Mouse (Mus musculus) MEL (cell line): ENCODE measurements at regions not wholly inside any gene's neighbourhood (a gene's known extent, or its start where the extent isn't known, plus 50 kb on each side); places are given as distances from the start of the nearest gene placed in this dataset.

Experiments
- DNase-seq: peaks from one replicate; pipeline ENCODE4 v3.0.0; 2011; ENCODE audit warnings: low read depth, low spot score
- H3K27ac ChIP-seq: 2 replicates; pipeline ENCODE4 v1.5.1; 2012; ENCODE audit warnings: low read depth, mild to moderate bottlenecking, control low read depth, low read length, moderate library complexity; ENCODE audit not compliant: control insufficient read depth
- H3K27me3 ChIP-seq, 2 experiments: fragments of 150-350 bp in 1 of 2; sonication (generic) in 1 of 2; 2 replicates each; pipeline ENCODE4 v1.6.1; 2012; ENCODE audit warnings: low read length in 2 of 2, mild to moderate bottlenecking in 2 of 2, improper control_type of control experiment in 1 of 2, moderate library complexity in 1 of 2; ENCODE audit not compliant: insufficient read depth in 2 of 2, control insufficient read depth in 1 of 2
- H3K36me3 ChIP-seq, 2 experiments: 2 replicates each; pipeline ENCODE4 v1.6.1; 2012 to 2014; ENCODE audit warnings: low read length in 2 of 2, improper control_type of control experiment in 1 of 2, inconsistent platforms in 1 of 2, mild to moderate bottlenecking in 1 of 2; ENCODE audit not compliant: insufficient read depth in 2 of 2, control insufficient read depth in 1 of 2
- H3K4me1 ChIP-seq, 2 experiments: fragments of 150-350 bp in 1 of 2; sonication (generic) in 1 of 2; 2 replicates each; pipeline ENCODE4 v1.6.1; 2012; ENCODE audit warnings: low read length in 2 of 2, improper control_type of control experiment in 1 of 2, mild to moderate bottlenecking in 1 of 2; ENCODE audit not compliant: insufficient read depth in 2 of 2, control insufficient read depth in 1 of 2
- H3K4me3 ChIP-seq, 2 experiments: fragments of 150-350 bp in 1 of 2; sonication (generic) in 1 of 2; 2 replicates each; pipeline ENCODE4 v1.5.1; 2012; ENCODE audit warnings: low read depth in 2 of 2, low read length in 2 of 2, mild to moderate bottlenecking in 2 of 2, moderate library complexity in 2 of 2, control low read depth in 1 of 2, improper control_type of control experiment in 1 of 2; ENCODE audit not compliant: control insufficient read depth in 1 of 2, insufficient read depth in 1 of 2
- H3K79me2 ChIP-seq: 2 replicates; pipeline ENCODE4 v1.6.1; 2012; ENCODE audit warnings: mild to moderate bottlenecking, low read length, moderate library complexity; ENCODE audit not compliant: control insufficient read depth, poor library complexity, insufficient read depth
- H3K9ac ChIP-seq: 2 replicates; pipeline ENCODE4 v1.6.1; 2012; ENCODE audit warnings: low read depth, mild to moderate bottlenecking, control low read depth, low read length, moderate library complexity; ENCODE audit not compliant: control insufficient read depth, poor library complexity, severe bottlenecking
- H3K9me3 ChIP-seq: fragments of 150-350 bp; sonication (generic); replicated peaks from 2 replicates; pipeline ENCODE4 v1.6.1; 2012; ENCODE audit warnings: mild to moderate bottlenecking, low read length, improper control_type of control experiment, moderate library complexity; ENCODE audit not compliant: insufficient read depth
- BHLHE40 ChIP-seq: IDR thresholded peaks from 2 replicates; pipeline ENCODE4 v1.6.1; 2012; ENCODE audit warnings: low read depth, mild to moderate bottlenecking, inconsistent platforms, low read length, improper control_type of control experiment, borderline replicate concordance
- CHD2 ChIP-seq: IDR thresholded peaks from 2 replicates; pipeline ENCODE4 v1.6.1; 2011; ENCODE audit warnings: low read length, improper control_type of control experiment
- CTCF ChIP-seq, 3 experiments: IDR thresholded peaks in 2 of 3; conservative IDR thresholded peaks in 1 of 3; 2 replicates each; pipeline ENCODE4 v1.5.1; 2011 to 2012; ENCODE audit warnings: low read length in 3 of 3, low read depth in 2 of 3, mild to moderate bottlenecking in 2 of 3, improper control_type of control experiment in 1 of 3, inconsistent platforms in 1 of 3, mixed read lengths in 1 of 3, moderate library complexity in 1 of 3; ENCODE audit not compliant: control insufficient read depth in 1 of 3, insufficient read depth in 1 of 3, poor library complexity in 1 of 3, severe bottlenecking in 1 of 3
- EP300 ChIP-seq, 2 experiments: IDR thresholded peaks; 2 replicates each; pipeline ENCODE4 v1.6.1; 2011; ENCODE audit warnings: improper control_type of control experiment in 2 of 2, low read length in 2 of 2, low read depth in 1 of 2, mild to moderate bottlenecking in 1 of 2
- ETS1 ChIP-seq: IDR thresholded peaks from 2 replicates; pipeline ENCODE4 v1.6.1; 2012; ENCODE audit warnings: low read depth, mild to moderate bottlenecking, inconsistent platforms, low read length, improper control_type of control experiment, moderate library complexity
- GABPA ChIP-seq: IDR thresholded peaks from 2 replicates; pipeline ENCODE4 v1.6.1; 2012; ENCODE audit warnings: low read depth, mild to moderate bottlenecking, inconsistent platforms, low read length, improper control_type of control experiment, moderate library complexity
- JUND ChIP-seq: IDR thresholded peaks from 2 replicates; pipeline ENCODE4 v1.6.1; 2011; ENCODE audit warnings: low read depth, mild to moderate bottlenecking, improper control_type of control experiment, low read length
- MEF2A ChIP-seq: IDR thresholded peaks from 2 replicates; pipeline ENCODE4 v1.6.1; 2014; ENCODE audit warnings: low read depth, mild to moderate bottlenecking, inconsistent platforms, low read length, improper control_type of control experiment; ENCODE audit not compliant: poor library complexity, insufficient replicate concordance, severe bottlenecking; ENCODE audit errors: extremely low read depth
- MXI1 ChIP-seq: IDR thresholded peaks from 2 replicates; pipeline ENCODE4 v1.6.1; 2011; ENCODE audit warnings: mild to moderate bottlenecking, low read depth, low read length, improper control_type of control experiment
- MYB ChIP-seq: IDR thresholded peaks from 2 replicates; pipeline ENCODE4 v1.6.1; 2011; ENCODE audit warnings: mild to moderate bottlenecking, low read depth, low read length, improper control_type of control experiment
- NRF1 ChIP-seq: IDR thresholded peaks from 2 replicates; pipeline ENCODE4 v1.6.1; 2014; ENCODE audit warnings: low read depth, mild to moderate bottlenecking, inconsistent platforms, low read length, improper control_type of control experiment, moderate library complexity; ENCODE audit not compliant: poor library complexity, insufficient read depth, severe bottlenecking
- POLR2AphosphoS2 ChIP-seq: IDR thresholded peaks from 2 replicates; pipeline ENCODE4 v1.6.1; 2011; ENCODE audit warnings: low read length, improper control_type of control experiment
- POLR2AphosphoS5 ChIP-seq: IDR thresholded peaks from 2 replicates; pipeline ENCODE4 v1.6.1; 2012; ENCODE audit warnings: low read depth, borderline replicate concordance, mild to moderate bottlenecking, inconsistent platforms, low read length, moderate library complexity, mixed read lengths
- UBTF ChIP-seq: IDR thresholded peaks from 2 replicates; pipeline ENCODE4 v1.6.1; 2012; ENCODE audit warnings: low read depth, mild to moderate bottlenecking, inconsistent platforms, low read length, improper control_type of control experiment, moderate library complexity, borderline replicate concordance; ENCODE audit not compliant: insufficient read depth
- ZC3H11A ChIP-seq: IDR thresholded peaks from 2 replicates; pipeline ENCODE4 v1.6.1; 2012; ENCODE audit warnings: low read depth, mild to moderate bottlenecking, inconsistent platforms, low read length, improper control_type of control experiment
- ZKSCAN1 ChIP-seq: IDR thresholded peaks from 2 replicates; pipeline ENCODE4 v1.6.1; 2012; ENCODE audit warnings: low read depth, mild to moderate bottlenecking, inconsistent platforms, low read length, improper control_type of control experiment, moderate library complexity
- ZNF384 ChIP-seq: IDR thresholded peaks from 2 replicates; pipeline ENCODE4 v1.6.1; 2012; ENCODE audit warnings: low read depth, mild to moderate bottlenecking, inconsistent platforms, low read length, improper control_type of control experiment

DNA sequence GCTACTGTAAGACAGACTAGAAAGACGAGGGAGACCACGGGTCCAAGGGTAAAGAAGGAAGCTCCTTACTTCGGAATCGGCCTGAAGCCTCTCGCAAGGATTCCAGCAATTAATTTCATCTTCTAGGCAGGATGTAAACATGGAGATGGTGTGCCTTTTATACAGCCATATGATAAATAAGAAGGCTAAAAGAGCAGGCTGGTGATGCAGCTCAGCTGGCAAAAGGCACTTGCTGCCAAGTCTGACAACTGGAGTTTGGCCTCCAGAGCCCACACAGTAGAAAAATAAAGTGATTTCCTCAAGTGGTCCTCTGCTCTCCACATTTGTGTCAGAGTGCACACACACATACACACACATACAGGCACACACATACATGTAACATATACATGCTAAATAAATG, 605.1 kb upstream of the Jmjd1c start:
- H3K9ac ChIP-seq = no peak overlapping the region
- TF ChIP-seq CHD2 = no peak
- TF ChIP-seq ZNF384 = no peak
- TF ChIP-seq JUND = no peak
- TF ChIP-seq EP300 (IDR thresholded peaks at IDR 0.05; ENCODE audit: low read depth in 1 of 2, low read length in 2 of 2) = no peak
- TF ChIP-seq MXI1 = no peak
- no peak for TF ChIP-seq MEF2A
- TF ChIP-seq, all 39 proteins: peak for 0
- H3K4me1 ChIP-seq = no peaks in the 10 kb centered on the region

DNA sequence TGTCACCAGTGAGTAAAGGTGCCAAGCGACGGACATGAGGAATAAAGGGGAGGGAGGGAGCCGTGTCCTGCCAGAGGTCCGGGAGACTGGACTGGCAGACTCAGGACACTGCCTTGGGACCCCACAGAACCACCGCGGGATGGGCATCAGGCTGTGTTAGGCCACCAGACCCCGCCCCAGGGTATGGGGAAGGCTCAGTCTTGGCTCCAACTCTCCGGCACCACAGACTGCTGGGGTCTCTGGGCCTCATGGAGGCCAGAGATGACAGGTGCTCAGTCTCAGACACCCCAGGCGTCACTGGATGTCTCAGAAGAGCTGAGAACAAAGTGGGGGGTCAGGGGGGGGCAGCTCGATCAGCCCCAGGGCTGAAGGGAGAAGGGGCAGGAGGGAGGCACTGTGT, 604.1 kb upstream of the Jmjd1c start:
- Histone ChIP-seq H3K9me3 (no peaks in the 10 kb centered on the region), H3K27ac (no peak overlapping the region), H3K36me3 (no peaks in the 10 kb centered on the region), H3K79me2 (no peaks in the 10 kb centered on the region), H3K27me3 (no peaks in the 10 kb centered on the region), H3K9ac (no peak overlapping the region), H3K4me3 (no peak overlapping the region), H3K4me1 (no peaks in the 10 kb centered on the region)
- no peak for TF ChIP-seq ETS1
- no peak for TF ChIP-seq ZC3H11A
- no peak for TF ChIP-seq BHLHE40
- TF ChIP-seq MEF2A = no peak
- no peak for TF ChIP-seq UBTF
- no peak for TF ChIP-seq POLR2AphosphoS2
- no peak for TF ChIP-seq POLR2AphosphoS5
- TF ChIP-seq CTCF (IDR thresholded peaks at IDR 0.05 in 2 of 3, conservative IDR thresholded peaks at IDR 0.05 in 1 of 3; ENCODE audit: control insufficient read depth in 1 of 3, insufficient read depth in 1 of 3, low read depth in 2 of 3, low read length in 3 of 3, poor library complexity in 1 of 3, severe bottlenecking in 1 of 3) = no peak
- TF ChIP-seq NRF1 = no peak
- TF ChIP-seq MYB = no peak
- TF ChIP-seq GABPA = no peak
- no peak for TF ChIP-seq ZKSCAN1
- DNase-seq = no peak

More for the DNA sequence above, 605.1 kb upstream of the Jmjd1c start:
- no peaks in the 10 kb centered on the region for H3K36me3 ChIP-seq
- H3K4me3 ChIP-seq = no peak overlapping the region
- DNase-seq = no peak
- H3K9me3 ChIP-seq = no peaks in the 10 kb centered on the region
- H3K27me3 ChIP-seq = no peaks in the 10 kb centered on the region
- no peak overlapping the region for H3K27ac ChIP-seq
- no peaks in the 10 kb centered on the region for H3K79me2 ChIP-seq
